Mouse (Mus musculus) heart, postnatal 4 days (tissue): ENCODE results near the gene Trappc12. TPM values are rescaled to one million over a fixed set of nuclear protein-coding genes. Genes with fewer than 3 reads are reported as not detected.

ENCODE experiments used
- DNase-seq: peaks from one replicate; pipeline ENCODE4 v3.0.0; 2021
- total RNA-seq, 2 experiments: library from RNA; stranded (reverse); gene quantifications; 2 replicates each; pipeline ENCODE4 v1.2.3; 2021

Trappc12 gene
- total RNA-seq, 2 experiments from 2014 or later: 24.7 to 25.8 TPM

- DNase-seq: no peak
These were observed 17.6 kb downstream of the Trappc12 start for GRCm38 (mm10) chr12:28732631-28733030.

- no peak for DNase-seq
These were observed 23.2 kb downstream of the Trappc12 start for GRCm38 (mm10) chr12:28727061-28727460.

- DNase-seq: no peak
These were observed 24.1 kb downstream of the Trappc12 start for GRCm38 (mm10) chr12:28726204-28726603.

- DNase-seq: no peak
These were observed 25.9 kb downstream of the Trappc12 start for GRCm38 (mm10) chr12:28724366-28724765.

GRCm38 (mm10) chr12:28718106-28718505, 32.2 kb downstream of the Trappc12 start:
- no peak for DNase-seq

GRCm38 (mm10) chr12:28717066-28717465, 33.2 kb downstream of the Trappc12 start:
- DNase-seq: no peak

- DNase-seq: no peak
These were observed 35.2 kb downstream of the Trappc12 start for GRCm38 (mm10) chr12:28714822-28715632.

- no peak for DNase-seq
These were observed 39.6 kb downstream of the Trappc12 start for GRCm38 (mm10) chr12:28710566-28711185.

GRCm38 (mm10) chr12:28708154-28708553, 42.1 kb downstream of the Trappc12 start:
- no peak for DNase-seq

- DNase-seq: no peak
These were observed 45.1 kb downstream of the Trappc12 start for GRCm38 (mm10) chr12:28705204-28705603.

GRCm38 (mm10) chr12:28704381-28704780, 45.9 kb downstream of the Trappc12 start:
- no peak for DNase-seq

- DNase-seq: no peak
These were observed 49.0 kb downstream of the Trappc12 start for GRCm38 (mm10) chr12:28701302-28701701.

GRCm38 (mm10) chr12:28700561-28701025, 49.7 kb downstream of the Trappc12 start:
- DNase-seq: peak; percentile 89

GRCm38 (mm10) chr12:28700101-28700511, 50.2 kb downstream of the Trappc12 start:
- DNase-seq: peak; percentile 24

- peak; percentile 80 for DNase-seq
These were observed 50.6 kb downstream of the Trappc12 start for GRCm38 (mm10) chr12:28699656-28700055.

GRCm38 (mm10) chr12:28699086-28699485, 51.2 kb downstream of the Trappc12 start:
- DNase-seq: no peak

GRCm38 (mm10) chr12:28697821-28698595, 52.3 kb downstream of the Trappc12 start:
- DNase-seq: no peak

GRCm38 (mm10) chr12:28694776-28695175, 55.5 kb downstream of the Trappc12 start:
- no peak for DNase-seq

- no peak for DNase-seq
These were observed 56.0 kb downstream of the Trappc12 start for GRCm38 (mm10) chr12:28694231-28694630.

GRCm38 (mm10) chr12:28693738-28694137, 56.5 kb downstream of the Trappc12 start:
- no peak for DNase-seq

- DNase-seq: no peak
These were observed 59.5 kb downstream of the Trappc12 start for GRCm38 (mm10) chr12:28690730-28691129.

- DNase-seq: no peak
These were observed 61.3 kb downstream of the Trappc12 start for GRCm38 (mm10) chr12:28688996-28689395.
